Mouse (Mus musculus) liver, embryonic 18 days (tissue): ENCODE results near the gene Sh3glb1. TPM values are rescaled to one million over a fixed set of nuclear protein-coding genes. Genes with fewer than 3 reads are reported as not detected.

Experiments
- polyA plus RNA-seq: library from polyadenylated mRNA; depleted of rRNA; stranded (reverse); fragments of >200 nt; gene quantifications from 2 replicates; pipeline ENCODE4 v1.2.3, GENCODE M21; 2012; rRNA removed

Sh3glb1 gene
- polyA plus RNA-seq = 8.7 and 10.4 TPM in 2 replicates

DNA sequence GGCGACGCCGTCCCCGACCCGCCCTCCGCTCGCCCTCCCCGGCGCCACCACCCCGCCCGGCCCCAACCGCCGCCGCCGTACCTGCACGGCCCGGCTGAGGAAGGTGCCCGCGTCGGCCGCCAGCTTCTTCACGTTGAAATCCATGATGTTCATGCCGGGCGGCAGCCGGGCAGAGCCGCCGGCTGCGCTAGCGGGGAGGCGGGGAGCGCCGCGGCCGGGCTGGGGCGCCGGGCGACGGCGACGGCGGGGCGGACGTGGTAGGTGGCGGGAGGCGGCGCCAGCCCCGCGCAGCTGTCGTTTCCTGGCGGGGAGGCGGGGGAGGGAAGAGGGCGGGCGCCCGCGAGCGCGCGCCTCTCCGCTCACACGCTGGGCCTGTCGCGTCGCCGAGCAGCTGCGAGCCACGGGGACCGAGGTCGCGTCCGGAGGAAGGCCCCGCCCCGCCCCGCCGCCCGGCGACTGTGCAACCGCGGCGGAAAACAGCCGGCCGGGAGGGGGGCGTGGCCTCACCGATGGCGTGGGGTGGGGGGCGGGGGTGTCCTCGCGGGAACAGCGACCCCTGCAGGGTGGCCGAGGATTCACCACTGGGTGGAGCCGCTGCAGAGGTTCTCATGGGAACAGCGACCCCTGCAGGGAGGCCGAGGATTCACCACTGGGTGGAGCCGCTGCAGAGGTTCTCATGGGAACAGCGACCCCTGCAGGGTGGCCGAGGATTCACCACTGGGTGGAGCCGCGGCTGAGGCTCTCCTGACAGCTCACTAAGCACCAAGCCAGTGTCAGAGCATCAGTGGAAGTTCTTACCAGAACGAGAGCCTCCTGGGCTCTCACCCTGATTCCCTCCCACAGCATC lies at the start of gene Sh3glb1:
TSS of gene Sh3glb1 (minus strand) at position 435 of the 847 bp plus-strand sequence.

DNA sequence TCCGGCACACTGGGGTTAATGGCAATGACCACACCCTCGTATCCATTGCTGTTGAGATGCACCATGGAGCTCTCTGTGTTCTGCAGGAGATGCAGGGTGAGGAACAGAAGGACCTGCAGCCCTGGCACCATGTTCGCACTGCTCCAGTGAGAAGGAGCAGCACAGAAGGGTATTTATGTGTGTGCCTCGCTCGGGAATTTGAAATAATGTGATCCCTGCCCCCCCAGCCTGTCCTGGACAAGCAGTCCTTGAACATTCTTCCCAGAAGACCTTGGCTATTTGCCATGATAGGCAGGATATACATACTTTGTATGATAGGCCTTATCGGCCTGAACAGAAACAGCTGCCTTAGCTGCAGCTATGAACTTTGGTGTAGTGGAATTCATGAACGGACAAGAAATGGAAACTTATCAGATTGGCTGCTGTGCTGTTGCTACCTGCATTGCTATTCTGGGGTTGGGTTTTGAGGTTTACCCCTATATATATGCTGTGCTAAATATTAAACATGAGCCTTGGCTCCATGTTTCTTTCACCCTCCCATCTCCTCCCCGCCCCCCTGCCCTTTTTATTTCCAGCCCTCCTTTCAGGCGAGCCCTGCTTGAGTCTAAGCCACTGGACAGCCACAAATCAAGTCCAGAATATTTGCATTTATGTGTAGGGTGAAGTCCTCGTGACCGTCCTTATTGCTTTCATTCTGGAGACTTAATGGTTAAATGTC lies 40.6 kb upstream of the Sh3glb1 start, which contains the start of gene Clca3a1:
TSS of gene Clca3a1 (minus strand) at position 386 of the 718 bp plus-strand sequence.

Other genes starting within 250 kb of the Sh3glb1 start
- 2.2 and 2.3 TPM in 2 replicates for gene Hs2st1, start 150.2 kb downstream of the Sh3glb1 start, polyA plus RNA-seq
- 188 and 197 TPM in 2 replicates for gene Selenof, start 150.0 kb downstream of the Sh3glb1 start, polyA plus RNA-seq
- 20.6 and 22.9 TPM in 2 replicates for gene Clca3a1, start 40.6 kb upstream of the Sh3glb1 start, polyA plus RNA-seq
- not detected in 2 replicates for gene Clca3a2, start 99.2 kb upstream of the Sh3glb1 start, polyA plus RNA-seq
- not detected in 2 replicates for gene Clca3b, start 129.0 kb upstream of the Sh3glb1 start, polyA plus RNA-seq
- gene Clca4b, start 212.2 kb upstream of the Sh3glb1 start, polyA plus RNA-seq = 0.16 TPM in 1 of 2 replicates, not detected in the other